Mouse (Mus musculus) cerebellum, adult 9-11 months (tissue): Measurements from ENCODE around the gene Cacna2d3.

Source experiments
- DNase-seq: peaks from one replicate; pipeline ENCODE4 v3.0.0; 2022

Cacna2d3 gene

GRCm38 (mm10) chr14:29130511-29130910 lies 591.2 kb downstream of the Cacna2d3 start:
- DNase-seq: no peak

DNA sequence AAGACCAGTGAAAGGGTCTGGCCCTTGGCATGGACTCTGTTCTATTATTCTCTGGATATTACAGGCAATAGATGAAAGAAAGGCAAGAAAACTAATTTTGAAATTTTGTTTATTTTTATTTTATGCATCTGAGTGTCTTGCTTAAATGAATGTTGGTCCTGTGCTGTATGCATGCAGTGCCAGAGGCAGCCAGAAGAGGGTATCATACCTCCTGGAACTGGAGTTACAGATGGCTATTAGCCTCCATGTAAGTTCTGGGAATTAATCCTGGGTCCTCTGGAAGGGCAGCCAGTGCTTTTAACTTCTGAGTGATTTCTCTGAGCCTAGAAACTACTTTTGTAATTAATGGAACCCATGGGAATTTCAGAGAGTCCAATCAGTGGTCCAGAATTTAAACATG lies 597.8 kb downstream of the Cacna2d3 start:
- no peak for DNase-seq

DNA sequence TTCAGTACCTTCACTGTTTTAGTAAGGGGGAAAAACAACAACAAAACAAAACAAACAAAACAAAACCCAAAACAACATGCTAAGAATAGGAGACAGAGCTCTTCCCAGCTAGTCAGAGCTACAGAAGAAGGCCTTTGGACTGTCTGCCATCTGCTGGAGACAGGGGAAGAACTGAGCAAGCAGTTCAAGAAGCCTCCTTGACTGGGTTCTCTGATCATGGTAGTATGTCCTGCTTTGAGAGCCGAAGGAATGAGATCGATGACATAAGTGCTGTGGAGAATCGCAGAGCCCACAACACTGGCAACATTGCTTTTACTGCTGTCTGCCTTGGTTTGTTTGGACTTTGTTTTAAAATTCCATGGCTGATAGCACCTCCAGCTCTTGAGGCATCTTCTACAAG lies 598.9 kb downstream of the Cacna2d3 start:
- DNase-seq: no peak

GRCm38 (mm10) chr14:29113852-29114450 lies 607.7 kb downstream of the Cacna2d3 start:
- DNase-seq: no peak

DNA sequence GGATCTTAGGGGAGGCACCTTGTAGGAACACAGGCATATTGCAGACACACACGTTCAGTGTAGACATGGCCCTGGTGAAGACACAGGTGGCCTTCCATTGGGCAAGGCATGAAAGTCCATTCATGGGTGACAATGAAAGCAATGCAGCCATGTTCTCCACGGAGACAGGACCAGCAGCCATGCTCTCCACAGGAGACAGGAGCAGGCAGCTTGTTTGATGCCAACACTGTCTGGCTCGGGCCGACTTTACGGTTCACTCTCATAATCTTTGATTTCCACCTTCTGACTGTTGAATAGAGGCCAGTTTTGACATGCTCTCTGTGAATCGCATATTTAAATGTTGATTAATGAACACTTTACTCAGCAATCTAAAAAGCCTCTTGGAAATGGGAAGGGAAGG lies 610.0 kb downstream of the Cacna2d3 start:
- DNase-seq: peak; percentile 10

DNA sequence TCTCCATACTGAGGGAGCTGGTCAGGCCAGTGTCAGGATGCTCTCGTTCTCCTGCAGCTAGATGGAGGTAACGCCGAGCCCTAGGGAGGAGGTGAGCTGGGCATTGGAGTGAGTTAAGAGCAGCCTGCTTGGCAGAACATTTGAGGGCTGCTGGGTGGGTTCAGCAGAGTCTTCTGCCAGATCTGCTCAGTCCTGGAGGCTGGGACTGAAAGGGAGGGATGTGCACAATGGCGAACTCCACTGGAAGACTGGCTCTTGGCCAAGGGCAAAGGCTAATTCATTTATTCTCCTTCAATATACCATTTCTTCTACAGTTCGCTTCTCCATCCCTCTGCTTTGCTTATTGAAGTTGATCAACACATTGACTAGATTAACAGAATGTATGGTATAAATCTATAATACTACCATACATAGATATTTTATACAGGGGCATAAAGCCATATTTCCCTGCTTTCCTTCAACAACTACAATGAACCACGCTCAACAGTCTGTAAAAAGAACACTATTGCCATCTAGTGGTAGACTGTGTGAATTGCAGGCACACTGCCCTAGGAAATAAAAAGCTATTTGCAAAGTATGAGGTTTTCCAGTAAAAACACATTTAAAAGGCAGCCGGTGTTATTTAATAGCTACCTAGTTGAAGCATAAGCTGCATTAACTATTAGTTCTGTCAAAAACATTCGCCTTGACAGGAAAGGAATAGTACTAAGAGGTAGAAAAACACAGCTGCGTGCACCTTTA lies 611.1 kb downstream of the Cacna2d3 start:
- no peak for DNase-seq

DNA sequence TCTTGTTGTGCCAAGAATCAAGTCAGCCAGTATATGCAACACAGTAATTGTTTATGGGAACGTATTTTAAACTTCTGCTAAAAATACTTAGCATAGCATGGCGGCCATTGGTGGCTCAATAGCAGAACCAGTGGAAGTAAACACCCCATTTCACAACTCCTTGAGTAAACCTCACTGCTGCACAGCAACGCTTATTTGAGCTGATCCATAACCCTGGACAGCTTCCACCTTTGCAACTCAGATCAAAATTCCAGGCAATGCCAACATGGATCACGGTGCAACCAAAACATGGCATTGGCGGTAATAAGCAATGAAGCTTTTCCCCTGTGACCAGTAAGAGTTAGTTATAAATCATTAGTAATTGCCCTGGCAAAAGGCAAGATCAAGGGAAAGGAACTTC lies 614.2 kb downstream of the Cacna2d3 start:
- DNase-seq: no peak

DNA sequence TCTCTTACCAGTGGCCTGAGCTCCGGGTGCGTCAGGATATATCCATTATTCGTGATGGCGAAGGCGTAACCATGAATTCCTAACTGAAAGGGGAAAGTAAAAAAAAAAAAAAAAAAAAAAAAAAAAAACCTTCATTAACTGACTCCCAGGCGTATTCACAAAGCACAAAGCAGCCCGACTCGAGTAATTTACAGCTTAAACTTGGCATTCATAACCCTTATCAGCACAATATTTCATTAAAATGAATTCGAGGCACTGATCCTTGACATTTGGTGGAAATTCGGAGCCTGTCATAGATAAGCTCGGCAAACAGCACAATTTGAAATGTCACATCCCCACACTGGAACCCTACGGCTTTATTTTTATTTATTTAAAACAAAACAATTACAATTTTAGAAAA lies 623.9 kb downstream of the Cacna2d3 start:
- DNase-seq: no peak

- DNase-seq: no peak
Measured at GRCm38 (mm10) chr14:29095431-29095830, 626.2 kb downstream of the Cacna2d3 start.

GRCm38 (mm10) chr14:29090074-29090473 lies 631.6 kb downstream of the Cacna2d3 start:
- peak; percentile 59 for DNase-seq

DNA sequence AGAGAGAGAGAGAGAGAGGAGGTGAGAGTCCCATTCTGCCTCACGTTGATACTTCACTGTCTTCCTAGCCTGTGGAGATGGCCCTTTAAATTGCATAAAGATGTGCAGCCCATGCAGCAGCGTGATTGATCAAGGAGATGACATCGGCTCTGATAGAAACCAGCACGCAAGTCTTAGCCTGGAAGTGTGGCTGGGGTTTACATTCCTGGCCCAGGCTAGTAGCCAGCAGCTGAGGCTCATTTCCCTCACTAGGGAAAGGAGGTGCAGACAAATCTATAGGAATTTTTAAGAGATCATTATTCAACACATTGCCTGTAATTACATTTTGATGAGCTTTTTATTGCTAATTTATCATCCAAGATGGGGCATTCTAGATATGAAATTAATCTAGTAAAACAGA lies 635.1 kb downstream of the Cacna2d3 start:
- DNase-seq: no peak

- DNase-seq: no peak
Measured at GRCm38 (mm10) chr14:29085493-29086159, 636.0 kb downstream of the Cacna2d3 start.

GRCm38 (mm10) chr14:29082171-29082570 lies 639.5 kb downstream of the Cacna2d3 start:
- no peak for DNase-seq

- no peak for DNase-seq
Measured at GRCm38 (mm10) chr14:29080630-29081029, 641.0 kb downstream of the Cacna2d3 start.

GRCm38 (mm10) chr14:29080228-29080627 lies 641.4 kb downstream of the Cacna2d3 start:
- DNase-seq: no peak

DNA sequence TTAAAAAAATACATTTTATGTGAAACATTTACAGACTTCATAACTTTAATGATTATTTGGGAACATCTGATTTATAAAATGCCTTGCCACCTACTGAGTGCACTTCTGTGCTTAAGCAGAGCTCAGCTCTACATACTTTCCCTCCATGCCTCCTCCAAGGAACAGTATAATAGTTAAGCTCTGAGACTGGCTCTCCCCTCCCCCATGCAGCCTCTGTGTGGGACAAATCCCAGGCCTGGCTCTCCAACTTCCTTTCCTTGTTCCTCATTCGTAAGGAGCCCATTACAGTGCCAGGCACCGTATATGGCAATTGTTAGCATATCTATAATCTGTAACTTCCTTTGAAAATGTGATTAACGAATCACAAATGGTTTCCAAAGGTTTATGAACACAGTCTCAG lies 644.2 kb downstream of the Cacna2d3 start:
- DNase-seq: no peak

- DNase-seq: no peak
Measured at GRCm38 (mm10) chr14:29073747-29074146, 647.9 kb downstream of the Cacna2d3 start.

DNA sequence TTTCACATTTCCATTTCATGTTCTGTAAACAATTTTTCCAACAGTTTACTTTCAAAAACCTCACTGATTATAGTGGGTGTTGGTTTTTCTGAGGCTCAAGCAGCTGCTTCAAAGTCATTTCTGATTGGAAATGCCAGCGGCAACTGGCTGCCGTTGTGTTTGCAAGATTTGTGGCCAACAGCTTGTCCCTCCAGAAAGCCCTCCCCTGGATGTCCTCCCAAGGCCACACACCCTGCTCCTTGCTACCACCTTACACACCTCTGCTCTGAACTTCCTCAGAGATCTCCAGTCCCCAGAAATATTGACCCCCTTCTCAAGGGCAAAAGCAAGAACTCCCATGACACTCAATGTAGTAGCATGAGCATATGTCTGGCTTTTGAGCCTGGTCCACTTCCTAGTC lies 659.0 kb downstream of the Cacna2d3 start:
- DNase-seq: no peak

- DNase-seq: no peak
Measured at GRCm38 (mm10) chr14:29061491-29061890, 660.2 kb downstream of the Cacna2d3 start.

- no peak for DNase-seq
Measured at GRCm38 (mm10) chr14:29060679-29061078, 661.0 kb downstream of the Cacna2d3 start.

- DNase-seq: no peak
Measured at GRCm38 (mm10) chr14:29051951-29052835, 669.5 kb downstream of the Cacna2d3 start.

GRCm38 (mm10) chr14:29042355-29042754 lies 679.3 kb downstream of the Cacna2d3 start:
- DNase-seq: no peak

- no peak for DNase-seq
Measured at GRCm38 (mm10) chr14:29041498-29041897, 680.2 kb downstream of the Cacna2d3 start.
